Mouse (Mus musculus) macrophage (primary cell): ENCODE measurements around the gene Iqschfp. TPM values are rescaled to one million over a fixed set of nuclear protein-coding genes. Genes with fewer than 3 reads are reported as not detected.

ENCODE experiments used
- H3K27ac ChIP-seq: fragments of 350-480 bp; formaldehyde crosslinking; 2 replicates; pipeline ENCODE4 v1.9.0; 2021
- H3K36me3 ChIP-seq: fragments of 350-480 bp; formaldehyde crosslinking; 2 replicates; pipeline ENCODE4 v1.9.0; 2021; ENCODE audit errors: inconsistent target
- H3K4me3 ChIP-seq: fragments of 350-480 bp; formaldehyde crosslinking; 2 replicates; pipeline ENCODE4 v1.9.0; 2021; ENCODE audit errors: inconsistent target
- H3K79me2 ChIP-seq: fragments of 350-480 bp; formaldehyde crosslinking; 2 replicates; pipeline ENCODE4 v1.9.0; 2021; ENCODE audit errors: inconsistent target
- WGBS: methylation state at CpG from one replicate; pipeline ENCODE4 v1.1.7; 2026; ENCODE audit warnings: inconsistent platforms; ENCODE audit not compliant: missing documents; 5-methylcytosine and 5-hydroxymethylcytosine counted together
- polyA plus RNA-seq: library from polyadenylated mRNA; stranded (reverse); fragments of 250-400 nt; gene quantifications from 3 replicates; pipeline ENCODE4 v1.2.4, GENCODE M21; 2018; ENCODE audit warnings: inconsistent platforms

The Iqschfp gene
- polyA plus RNA-seq, 1 experiment from 2014 or later = not detected

- Histone ChIP-seq H3K79me2 (no peaks in the 10 kb centered on the region), H3K27ac (no peak overlapping the region), H3K36me3 (no peaks in the 10 kb centered on the region), H3K4me3 (no peak overlapping the region)
- 2% methylated on average over 38 of the region's 38 CpGs for WGBS
Measured at GRCm38 (mm10) chr3:68495096-68495735, 603.2 kb downstream of the Iqschfp start.

GRCm38 (mm10) chr3:68495736-68496242, 603.8 kb downstream of the Iqschfp start:
- Histone ChIP-seq H3K36me3 (no peaks in the 10 kb centered on the region), H3K79me2 (no peaks in the 10 kb centered on the region), H3K4me3 (no peak overlapping the region), H3K27ac (no peak overlapping the region)
- WGBS = 35% methylated on average over 8 of the region's 9 CpGs

GRCm38 (mm10) chr3:68496513-68496912, 604.5 kb downstream of the Iqschfp start:
- Histone ChIP-seq H3K36me3 (no peaks in the 10 kb centered on the region), H3K4me3 (no peak overlapping the region), H3K27ac (no peak overlapping the region), H3K79me2 (no peaks in the 10 kb centered on the region)
- 84% methylated on average over 6 of the region's 6 CpGs for WGBS

- H3K27ac ChIP-seq = no peak overlapping the region
- 85% methylated on average over 5 of the region's 6 CpGs for WGBS
Measured at GRCm38 (mm10) chr3:68499532-68500152, 607.6 kb downstream of the Iqschfp start.

GRCm38 (mm10) chr3:68504838-68505237, 612.8 kb downstream of the Iqschfp start:
- Histone ChIP-seq H3K4me3 (no peak overlapping the region), H3K79me2 (no peaks in the 10 kb centered on the region), H3K36me3 (no peaks in the 10 kb centered on the region), H3K27ac (no peak overlapping the region)
- 100% methylated on average over 3 of the region's 3 CpGs for WGBS

More at GRCm38 (mm10) chr3:68499532-68500152, 607.6 kb downstream of the Iqschfp start:
- Histone ChIP-seq H3K4me3 (no peak overlapping the region), H3K36me3 (no peaks in the 10 kb centered on the region), H3K79me2 (no peaks in the 10 kb centered on the region)

GRCm38 (mm10) chr3:68506769-68507318, 614.8 kb downstream of the Iqschfp start:
- H3K79me2 ChIP-seq = no peaks in the 10 kb centered on the region
- H3K36me3 ChIP-seq = no peaks in the 10 kb centered on the region
- WGBS = 83% methylated on average over 7 of the region's 7 CpGs

GRCm38 (mm10) chr3:68508629-68509028, 616.6 kb downstream of the Iqschfp start:
- no peak overlapping the region for H3K27ac ChIP-seq
- H3K79me2 ChIP-seq = no peaks in the 10 kb centered on the region
- 4% methylated on average over 5 of the region's 6 CpGs for WGBS
- H3K36me3 ChIP-seq = no peaks in the 10 kb centered on the region
- no peak overlapping the region for H3K4me3 ChIP-seq

More at GRCm38 (mm10) chr3:68506769-68507318, 614.8 kb downstream of the Iqschfp start:
- H3K27ac ChIP-seq = no peak overlapping the region
- no peak overlapping the region for H3K4me3 ChIP-seq

GRCm38 (mm10) chr3:68510872-68511271, 618.8 kb downstream of the Iqschfp start:
- H3K36me3 ChIP-seq = no peaks in the 10 kb centered on the region
- no peak overlapping the region for H3K27ac ChIP-seq
- no peak overlapping the region for H3K4me3 ChIP-seq
- no peaks in the 10 kb centered on the region for H3K79me2 ChIP-seq
- WGBS = 56% methylated on average over 5 of the region's 5 CpGs

GRCm38 (mm10) chr3:68511744-68512143, 619.7 kb downstream of the Iqschfp start:
- Histone ChIP-seq H3K36me3 (no peaks in the 10 kb centered on the region), H3K79me2 (no peaks in the 10 kb centered on the region), H3K4me3 (no peak overlapping the region), H3K27ac (no peak overlapping the region)
- 78% methylated on average over 4 of the region's 4 CpGs for WGBS

GRCm38 (mm10) chr3:68512327-68512726, 620.3 kb downstream of the Iqschfp start:
- H3K36me3 ChIP-seq = no peaks in the 10 kb centered on the region
- no peak overlapping the region for H3K4me3 ChIP-seq
- WGBS = 96% methylated on average over 11 of the region's 11 CpGs
- no peak overlapping the region for H3K27ac ChIP-seq
- H3K79me2 ChIP-seq = no peaks in the 10 kb centered on the region

- H3K36me3 ChIP-seq = no peaks in the 10 kb centered on the region
- H3K79me2 ChIP-seq = no peaks in the 10 kb centered on the region
- 93% methylated on average over 7 of the region's 7 CpGs for WGBS
- no peak overlapping the region for H3K27ac ChIP-seq
- no peak overlapping the region for H3K4me3 ChIP-seq
Measured at GRCm38 (mm10) chr3:68513340-68514119, 621.5 kb downstream of the Iqschfp start.

GRCm38 (mm10) chr3:68514120-68514497, 622.1 kb downstream of the Iqschfp start:
- Histone ChIP-seq H3K79me2 (no peaks in the 10 kb centered on the region), H3K4me3 (no peak overlapping the region), H3K27ac (no peak overlapping the region), H3K36me3 (no peaks in the 10 kb centered on the region)
- WGBS = 100% methylated on average over 1 of the region's 3 CpGs

GRCm38 (mm10) chr3:68514717-68515116, 622.7 kb downstream of the Iqschfp start:
- no peaks in the 10 kb centered on the region for H3K36me3 ChIP-seq
- 73% methylated on average over 3 of the region's 3 CpGs for WGBS
- no peak overlapping the region for H3K27ac ChIP-seq
- no peaks in the 10 kb centered on the region for H3K79me2 ChIP-seq
- H3K4me3 ChIP-seq = no peak overlapping the region

GRCm38 (mm10) chr3:68516393-68517081, 624.5 kb downstream of the Iqschfp start:
- Histone ChIP-seq H3K79me2 (no peaks in the 10 kb centered on the region), H3K27ac (no peak overlapping the region), H3K4me3 (no peak overlapping the region), H3K36me3 (no peaks in the 10 kb centered on the region)
- 93% methylated on average over 12 of the region's 12 CpGs for WGBS
